Mouse (Mus musculus): Measurements from ENCODE around the gene Aldh16a1. TPM values are rescaled to one million over a fixed set of nuclear protein-coding genes. Genes with fewer than 3 reads are reported as not detected.
"Not testable (repeated sequence)": the region's sequence is repeated elsewhere in the genome, so short reads cannot be mapped to it uniquely, and the experiment has no call there.

Gene Aldh16a1
- polyA plus RNA-seq, 2 experiments: 40.0 to 45.6 TPM

- H3K27ac ChIP-seq (replicated peaks; ENCODE audit: low read depth, low read length): no peak overlapping the region
- H3K27me3 ChIP-seq (ENCODE audit: control insufficient read depth, insufficient read depth, low read length): no peaks in the 10 kb centered on the region
- H3K4me2 ChIP-seq (replicated peaks; ENCODE audit: low read depth, low read length, severe bottlenecking): no peak overlapping the region
- H3K9me3 ChIP-seq (ENCODE audit: control insufficient read depth, low read length): no peaks in the 10 kb centered on the region
- 95% methylated on average over 15 of the region's 15 CpGs for WGBS
- peaks cover 5% of the 10 kb centered on the region for H3K4me1 ChIP-seq (ENCODE audit: control insufficient read depth, insufficient read depth, low read length)
- no peak for TF ChIP-seq POLR2A (IDR thresholded peaks at IDR 0.05; ENCODE audit: borderline replicate concordance, extremely low read depth, insufficient read depth, insufficient read length)
- H3K36me3 ChIP-seq (ENCODE audit: control insufficient read depth, insufficient read depth, low read length): peaks cover 28% of the 10 kb centered on the region
- no peak for ATAC-seq (ENCODE audit: low FRiP score, low read depth)
- no peak for DNase-seq (ENCODE audit: low spot score)
- H3K4me3 ChIP-seq (replicated peaks; ENCODE audit: low read length): no peak overlapping the region
- no peak overlapping the region for H3K9ac ChIP-seq (ENCODE audit: low read depth, low read length, severe bottlenecking)
Measured at GRCm38 (mm10) chr7:45156206-45156605, 1.8 kb upstream of the Aldh16a1 start.

- TF ChIP-seq POLR2A (IDR thresholded peaks at IDR 0.05; ENCODE audit: borderline replicate concordance, extremely low read depth, insufficient read depth, insufficient read length): no peak
- H3K4me2 ChIP-seq (replicated peaks; ENCODE audit: low read depth, low read length, severe bottlenecking): peak overlapping the region; percentile 53; the same call in 1 of the 2 replicates
- H3K36me3 ChIP-seq (ENCODE audit: control insufficient read depth, insufficient read depth, low read length): peaks cover 27% of the 10 kb centered on the region
- 84% methylated on average over 9 of the region's 9 CpGs for WGBS
- H3K9me3 ChIP-seq (ENCODE audit: control insufficient read depth, low read length): no peaks in the 10 kb centered on the region
- no peaks in the 10 kb centered on the region for H3K27me3 ChIP-seq (ENCODE audit: control insufficient read depth, insufficient read depth, low read length)
- DNase-seq (ENCODE audit: low spot score) (no peak), ATAC-seq (ENCODE audit: low FRiP score, low read depth) (no peak)
- H3K4me3 ChIP-seq (replicated peaks; ENCODE audit: low read length): no peak overlapping the region; the same call in 1 of the 2 replicates
- H3K27ac ChIP-seq (replicated peaks; ENCODE audit: low read depth, low read length): 0 out of 2 replicates have a peak overlapping the region, but pooled peaks have one; percentile 13
- H3K9ac ChIP-seq (ENCODE audit: low read depth, low read length, severe bottlenecking): no peak overlapping the region
- H3K4me1 ChIP-seq (ENCODE audit: control insufficient read depth, insufficient read depth, low read length): peaks cover 5% of the 10 kb centered on the region
Measured at GRCm38 (mm10) chr7:45155590-45155989, 1.2 kb upstream of the Aldh16a1 start.

- H3K9ac ChIP-seq (ENCODE audit: low read depth, low read length, severe bottlenecking): peak overlapping the region; percentile 78; the same call in 1 of the 2 replicates
Measured at GRCm38 (mm10) chr7:45154993-45155514, 670 bp upstream of the Aldh16a1 start.

GRCm38 (mm10) chr7:45153586-45153985 lies 798 bp downstream of the Aldh16a1 start:
- ATAC-seq (ENCODE audit: low FRiP score, low read depth): no peak
- 7% methylated on average over 5 of the region's 5 CpGs for WGBS
- Histone ChIP-seq H3K27ac (replicated peaks; ENCODE audit: low read depth, low read length) (peak overlapping the region; percentile 95), H3K9ac (ENCODE audit: low read depth, low read length, severe bottlenecking) (peak overlapping the region; percentile 78), H3K9me3 (ENCODE audit: control insufficient read depth, low read length) (no peaks in the 10 kb centered on the region), H3K4me2 (replicated peaks; ENCODE audit: low read depth, low read length, severe bottlenecking) (peak overlapping the region; percentile 61), H3K4me1 (ENCODE audit: control insufficient read depth, insufficient read depth, low read length) (peaks cover 5% of the 10 kb centered on the region), H3K27me3 (ENCODE audit: control insufficient read depth, insufficient read depth, low read length) (no peaks in the 10 kb centered on the region), H3K4me3 (replicated peaks; ENCODE audit: low read length) (peak overlapping the region; percentile 69), H3K36me3 (ENCODE audit: control insufficient read depth, insufficient read depth, low read length) (peaks cover 14% of the 10 kb centered on the region; the same call in 1 of the 2 replicates)
- TF ChIP-seq POLR2A (IDR thresholded peaks at IDR 0.05; ENCODE audit: borderline replicate concordance, extremely low read depth, insufficient read depth, insufficient read length): no peak
- no peak for DNase-seq (ENCODE audit: low spot score)

More at GRCm38 (mm10) chr7:45154993-45155514, 670 bp upstream of the Aldh16a1 start:
- WGBS: 79% methylated on average over 12 of the region's 12 CpGs
- no peak for TF ChIP-seq POLR2A (IDR thresholded peaks at IDR 0.05; ENCODE audit: borderline replicate concordance, extremely low read depth, insufficient read depth, insufficient read length)
- peak; percentile 0; the same call in 1 of the 2 replicates for ATAC-seq (ENCODE audit: low FRiP score, low read depth)
- DNase-seq (ENCODE audit: low spot score): no peak
- Histone ChIP-seq H3K4me1 (ENCODE audit: control insufficient read depth, insufficient read depth, low read length) (peaks cover 5% of the 10 kb centered on the region), H3K4me3 (replicated peaks; ENCODE audit: low read length) (peak overlapping the region; percentile 69), H3K9me3 (ENCODE audit: control insufficient read depth, low read length) (no peaks in the 10 kb centered on the region), H3K4me2 (replicated peaks; ENCODE audit: low read depth, low read length, severe bottlenecking) (peak overlapping the region; percentile 53), H3K27me3 (ENCODE audit: control insufficient read depth, insufficient read depth, low read length) (no peaks in the 10 kb centered on the region), H3K27ac (replicated peaks; ENCODE audit: low read depth, low read length) (0 out of 2 replicates have a peak overlapping the region, but pooled peaks have one; percentile 38), H3K36me3 (ENCODE audit: control insufficient read depth, insufficient read depth, low read length) (peaks cover 22% of the 10 kb centered on the region)

- H3K4me3 ChIP-seq (replicated peaks; ENCODE audit: low read length); DNase-seq (ENCODE audit: low spot score): not testable (repeated sequence)
Measured at GRCm38 (mm10) chr7:45153052-45153451, 1.3 kb downstream of the Aldh16a1 start.

More at GRCm38 (mm10) chr7:45153052-45153451, 1.3 kb downstream of the Aldh16a1 start:
- H3K27me3 ChIP-seq (ENCODE audit: control insufficient read depth, insufficient read depth, low read length); H3K9me3 ChIP-seq (ENCODE audit: control insufficient read depth, low read length); H3K4me1 ChIP-seq (ENCODE audit: control insufficient read depth, insufficient read depth, low read length); ATAC-seq (ENCODE audit: low FRiP score, low read depth); H3K9ac ChIP-seq (ENCODE audit: low read depth, low read length, severe bottlenecking): not testable (repeated sequence)
- Histone ChIP-seq H3K4me2 (replicated peaks; ENCODE audit: low read depth, low read length, severe bottlenecking) (peak overlapping the region; percentile 61; the same call in 1 of the 2 replicates), H3K27ac (replicated peaks; ENCODE audit: low read depth, low read length) (0 out of 2 replicates have a peak overlapping the region, but pooled peaks have one; percentile 95), H3K36me3 (ENCODE audit: control insufficient read depth, insufficient read depth, low read length) (peaks cover 14% of the 10 kb centered on the region; the same call in 1 of the 2 replicates)
- WGBS: 87% methylated on average over 2 of the region's 2 CpGs
